Mouse (Mus musculus): Measurements from ENCODE around the gene Usp9x.

Gene Usp9x

DNA sequence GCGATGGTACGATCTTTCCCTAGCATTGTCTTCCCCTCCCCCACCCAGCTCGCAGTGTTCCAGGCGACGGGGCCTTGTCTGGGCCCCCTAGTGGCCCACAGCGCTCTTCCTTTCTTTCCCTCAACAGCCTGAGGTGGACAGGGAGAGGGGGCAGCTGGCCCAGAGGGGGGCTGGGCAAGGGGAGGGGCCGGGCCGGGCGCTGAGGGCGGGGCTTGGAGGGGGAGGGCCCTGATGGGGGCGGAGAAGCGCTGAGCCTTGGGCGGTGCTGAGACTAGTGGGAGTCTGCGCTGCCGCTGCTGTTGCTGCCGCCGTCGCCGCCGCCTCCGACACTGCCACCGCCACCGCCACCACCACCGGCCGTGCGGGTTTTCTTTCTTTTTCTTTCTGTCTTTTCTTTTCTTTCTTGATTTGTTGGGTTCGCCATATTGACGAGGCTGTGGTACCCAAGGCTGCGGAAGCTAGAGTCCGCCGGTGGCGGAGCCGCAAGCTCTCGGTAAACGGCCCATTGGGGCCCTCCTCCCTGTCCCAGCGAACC is at the start of gene Usp9x:
Gene Usp9x (plus strand): TSS at position 258 of the 535 bp plus-strand sequence.
- in situ Hi-C loops (cut with MboI; ENCODE audit: low pct_unique_long_range_greater_than_20kb in 1 of 2, low sequenced_read_pairs in 2 of 2, unreplicated experiment in 1 of 2) = loop anchor here (5.0 to 10.0 kb wide), 2 partner anchors 144 to 147 kb away; no protein-coding TSS in a partner anchor

DNA sequence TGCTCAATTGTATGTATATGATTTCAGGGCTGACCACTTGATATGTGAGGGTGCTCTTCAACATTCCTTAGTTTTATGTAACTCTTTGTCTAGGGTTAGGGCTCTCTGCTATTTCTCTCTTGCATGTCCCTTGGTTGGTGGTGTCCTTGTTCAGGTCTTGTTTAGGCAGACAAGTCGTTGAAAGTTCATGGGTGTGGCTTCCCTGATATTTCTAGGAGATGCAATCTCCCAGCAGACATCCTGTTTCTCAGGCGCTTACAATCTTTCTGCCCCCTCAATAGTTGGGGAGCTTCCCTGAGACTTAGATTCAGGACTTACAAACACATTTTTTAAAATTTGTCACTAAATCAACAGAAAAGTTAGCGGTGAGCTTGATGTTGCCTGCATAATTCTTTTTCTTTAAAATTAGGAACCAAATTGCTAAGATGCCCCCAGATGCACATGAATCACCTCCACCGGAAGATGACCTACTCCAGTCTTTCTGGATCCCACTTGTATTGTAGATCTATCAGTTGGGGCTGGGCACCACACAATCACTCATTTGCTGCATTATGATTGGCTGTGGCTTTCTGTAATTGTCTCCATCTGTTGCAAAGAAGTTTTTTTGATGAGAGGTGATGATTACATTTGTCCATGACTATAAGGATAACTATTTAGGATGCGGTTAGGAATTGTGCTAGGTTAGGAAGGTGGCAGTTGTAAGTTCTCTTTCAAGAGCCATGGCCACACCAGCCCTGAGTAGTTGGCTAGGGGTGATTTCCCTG is 48.6 kb upstream of the Usp9x start:
- in situ Hi-C loops (cut with MboI; ENCODE audit: low pct_unique_long_range_greater_than_20kb in 1 of 2, low sequenced_read_pairs in 2 of 2, unreplicated experiment in 1 of 2) = no loop called here

DNA sequence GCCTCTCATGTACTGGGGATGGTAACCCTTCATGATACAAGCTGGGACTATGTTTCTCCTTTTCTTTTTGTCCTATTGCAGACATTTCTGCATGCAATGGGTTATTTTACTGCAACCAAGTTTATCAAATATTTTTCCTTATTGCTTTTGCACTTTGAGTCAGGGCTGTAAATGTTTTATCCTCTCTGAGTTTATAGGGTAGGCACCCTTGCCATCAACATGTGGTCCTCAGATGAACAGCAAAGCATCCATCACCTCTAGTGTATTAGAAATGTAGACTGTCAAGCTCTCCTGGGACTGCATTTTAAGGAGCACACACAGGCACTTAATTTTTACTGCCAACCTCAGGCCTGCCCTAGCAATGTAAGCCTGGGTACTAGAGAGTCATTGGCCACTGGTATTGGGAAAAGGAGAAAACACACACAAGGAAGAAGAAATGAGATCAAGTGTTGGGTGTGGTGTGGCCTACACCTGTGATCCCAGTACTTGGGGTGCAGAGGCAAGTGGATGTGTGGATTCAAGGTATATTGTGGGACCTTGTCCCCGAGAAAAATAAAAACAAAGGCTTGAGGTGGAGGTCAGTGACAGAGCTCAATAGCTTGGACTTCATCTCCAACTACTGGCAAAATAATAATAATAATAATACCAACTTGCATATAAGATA is 46.6 kb upstream of the Usp9x start:
- in situ Hi-C loops (cut with MboI; ENCODE audit: low pct_unique_long_range_greater_than_20kb in 1 of 2, low sequenced_read_pairs in 2 of 2, unreplicated experiment in 1 of 2) = no loop called here

DNA sequence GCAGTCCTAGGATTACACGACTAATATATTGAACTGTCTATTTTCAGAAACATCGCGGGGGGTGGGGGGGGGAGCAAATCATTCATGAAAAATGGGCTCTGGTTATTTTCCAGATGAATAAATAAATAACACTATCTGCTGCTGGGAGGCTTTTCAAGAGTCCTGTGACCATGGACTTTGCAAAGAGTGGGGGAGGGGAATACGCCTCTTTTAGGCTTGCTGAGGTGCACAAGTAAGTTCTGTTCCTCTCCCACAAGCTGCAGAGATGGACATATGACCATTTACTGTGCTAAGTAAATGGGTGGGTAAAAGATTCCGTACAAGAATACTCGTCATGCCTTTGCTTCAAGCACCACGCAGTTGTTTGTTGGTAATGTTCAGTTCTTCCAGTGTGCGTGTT is 46.0 kb upstream of the Usp9x start:
- in situ Hi-C loops (cut with MboI; ENCODE audit: low pct_unique_long_range_greater_than_20kb in 1 of 2, low sequenced_read_pairs in 2 of 2, unreplicated experiment in 1 of 2) = no loop called here

DNA sequence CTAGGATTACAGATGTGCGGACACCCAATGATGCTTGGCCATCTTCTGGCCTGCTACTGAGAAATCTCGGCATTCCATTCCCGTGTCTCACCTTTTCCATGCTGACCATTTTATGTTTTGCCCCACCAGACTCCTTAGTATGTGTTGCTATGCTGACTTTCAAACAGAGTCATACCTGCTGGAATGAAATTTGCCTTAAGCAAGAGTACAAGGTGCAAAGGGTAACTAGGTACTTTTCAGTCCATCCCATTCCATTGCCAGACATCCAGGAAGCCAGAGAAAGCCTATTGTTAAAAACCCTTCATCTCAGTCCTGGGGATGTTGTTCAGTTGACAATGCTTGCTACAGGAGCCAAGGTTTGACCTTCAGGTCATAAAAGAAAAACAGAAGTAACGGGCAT is 43.1 kb upstream of the Usp9x start:
- in situ Hi-C loops (cut with MboI; ENCODE audit: low pct_unique_long_range_greater_than_20kb in 1 of 2, low sequenced_read_pairs in 2 of 2, unreplicated experiment in 1 of 2) = no loop called here

DNA sequence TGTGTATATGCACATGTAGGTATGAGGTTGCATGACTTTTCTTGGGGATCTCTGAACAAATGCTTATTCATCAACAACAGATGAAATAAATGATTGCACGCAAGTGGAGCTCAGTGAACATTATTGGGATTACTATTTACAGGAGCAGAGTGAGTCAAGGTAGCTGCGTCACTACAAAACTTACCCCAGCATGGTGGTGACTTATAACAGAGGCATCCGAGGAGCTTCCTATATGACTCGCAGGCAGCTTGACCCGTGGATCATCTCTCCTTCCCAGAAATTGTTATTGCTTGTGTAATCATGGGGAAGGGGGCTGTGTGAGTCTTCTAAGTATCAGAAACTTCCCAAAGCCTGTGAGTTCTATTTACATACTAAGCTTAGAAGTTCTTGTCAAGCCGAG is 41.3 kb upstream of the Usp9x start:
- in situ Hi-C loops (cut with MboI; ENCODE audit: low pct_unique_long_range_greater_than_20kb in 1 of 2, low sequenced_read_pairs in 2 of 2, unreplicated experiment in 1 of 2) = loop anchor here in 1 of 2 experiments (10.0 kb wide), 1 partner anchor 105 kb away; no protein-coding TSS in a partner anchor

DNA sequence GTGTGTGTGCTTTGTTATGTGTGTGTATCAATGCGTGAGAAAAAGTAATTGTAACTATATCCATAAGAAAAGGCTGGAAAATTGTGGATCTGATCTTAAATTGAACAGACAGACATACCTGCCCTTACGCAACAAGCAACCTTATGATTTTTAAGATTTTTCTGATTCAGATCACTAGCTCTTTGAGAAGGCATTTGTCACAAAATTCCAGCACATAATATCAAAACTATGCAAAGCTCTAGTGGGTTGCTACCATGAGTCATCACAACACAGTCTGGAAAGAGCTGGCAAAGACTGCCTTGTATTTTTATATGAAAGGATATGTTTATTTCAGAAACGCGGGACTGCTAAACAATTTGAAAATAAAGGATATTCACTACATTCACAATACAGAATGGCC is 34.2 kb upstream of the Usp9x start:
- in situ Hi-C loops (cut with MboI; ENCODE audit: low pct_unique_long_range_greater_than_20kb in 1 of 2, low sequenced_read_pairs in 2 of 2, unreplicated experiment in 1 of 2) = loop anchor here in 1 of 2 experiments (10.0 kb wide), 1 partner anchor 112 kb away; no protein-coding TSS in a partner anchor

DNA sequence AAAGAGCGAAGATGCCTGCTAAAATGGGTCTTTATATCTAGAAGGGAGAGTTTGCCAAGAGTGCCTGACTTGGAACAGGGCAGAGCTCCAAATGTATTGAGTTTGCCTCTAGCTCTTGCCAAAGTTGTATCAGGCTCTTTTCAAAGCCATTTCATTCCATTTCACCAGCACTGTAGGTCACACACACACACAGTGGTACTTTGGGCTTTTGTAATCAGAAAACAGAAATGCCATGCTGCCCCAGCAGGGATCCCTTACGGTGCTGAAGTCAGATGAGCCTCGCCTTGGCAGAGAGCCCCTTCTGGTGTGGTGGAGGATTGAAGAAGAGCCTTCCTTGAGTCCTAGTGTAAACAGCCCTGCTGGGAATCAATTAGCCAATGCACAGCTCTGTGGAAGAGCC is 32.1 kb upstream of the Usp9x start:
- in situ Hi-C loops (cut with MboI; ENCODE audit: low pct_unique_long_range_greater_than_20kb in 1 of 2, low sequenced_read_pairs in 2 of 2, unreplicated experiment in 1 of 2) = loop anchor here in 1 of 2 experiments (10.0 kb wide), 1 partner anchor 114 kb away; no protein-coding TSS in a partner anchor

DNA sequence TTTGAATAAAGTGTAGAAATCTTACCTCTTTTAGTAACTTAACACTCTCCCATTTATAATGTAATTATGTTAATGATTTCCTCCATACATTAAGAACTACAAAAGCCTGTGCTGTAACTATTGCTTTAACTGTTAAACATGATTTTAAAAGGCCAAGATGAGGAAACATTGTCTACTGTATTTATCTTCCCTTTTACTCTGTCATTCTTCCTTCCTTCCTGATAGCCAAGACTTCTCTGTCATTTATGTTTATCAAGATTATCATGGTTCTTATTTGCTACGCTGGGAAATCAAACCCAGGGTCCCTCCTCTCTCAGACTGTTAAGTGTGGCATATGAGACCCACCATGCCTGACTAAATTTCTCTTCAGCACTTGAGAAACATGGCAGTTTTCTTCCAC is 30.9 kb upstream of the Usp9x start:
- in situ Hi-C loops (cut with MboI; ENCODE audit: low pct_unique_long_range_greater_than_20kb in 1 of 2, low sequenced_read_pairs in 2 of 2, unreplicated experiment in 1 of 2) = no loop called here

DNA sequence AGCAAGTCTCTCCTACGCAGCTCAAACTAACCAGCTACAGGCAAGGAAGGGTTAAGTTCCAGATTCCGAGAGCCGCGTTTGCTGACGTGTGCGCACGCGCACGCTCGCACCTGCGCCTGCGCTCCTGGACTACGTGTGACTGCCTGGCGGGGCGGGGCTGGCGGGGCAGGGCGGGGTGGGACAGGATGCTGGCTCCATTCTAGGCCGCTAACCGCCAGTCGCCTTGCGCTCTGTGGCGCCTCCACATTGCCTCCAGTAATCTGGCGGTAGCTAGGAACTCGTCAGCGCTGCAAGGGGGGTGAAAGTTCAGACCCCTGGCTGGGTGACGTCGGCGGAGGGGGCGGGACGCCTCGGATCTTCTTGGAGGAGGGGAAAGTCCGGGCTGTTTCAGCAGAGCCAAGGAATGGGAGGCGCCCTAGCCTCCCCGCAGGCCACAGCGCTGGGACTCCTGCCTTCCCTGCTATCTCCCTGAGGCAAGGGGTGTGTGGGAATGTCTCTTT is 29.6 kb upstream of the Usp9x start:
- in situ Hi-C loops (cut with MboI; ENCODE audit: low pct_unique_long_range_greater_than_20kb in 1 of 2, low sequenced_read_pairs in 2 of 2, unreplicated experiment in 1 of 2) = no loop called here

DNA sequence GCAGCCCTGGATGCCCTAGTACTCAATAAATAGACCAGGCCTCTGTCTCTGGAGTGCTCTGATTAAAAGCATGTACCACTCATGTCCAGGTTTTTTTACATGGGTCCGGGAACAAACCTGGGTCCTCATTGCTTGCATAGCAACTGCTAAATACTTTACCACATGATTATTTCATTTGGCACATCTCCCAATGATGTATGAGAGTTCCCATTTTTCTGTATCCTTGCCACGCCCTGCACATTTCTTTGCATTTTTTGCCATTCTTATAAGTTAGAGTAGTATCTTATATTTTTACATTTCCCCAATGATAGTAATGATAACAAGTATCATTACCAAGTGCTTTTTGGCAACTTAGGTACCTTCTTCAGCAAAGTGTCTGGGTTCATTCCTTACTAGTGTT is 27.5 kb upstream of the Usp9x start:
- in situ Hi-C loops (cut with MboI; ENCODE audit: low pct_unique_long_range_greater_than_20kb in 1 of 2, low sequenced_read_pairs in 2 of 2, unreplicated experiment in 1 of 2) = no loop called here

DNA sequence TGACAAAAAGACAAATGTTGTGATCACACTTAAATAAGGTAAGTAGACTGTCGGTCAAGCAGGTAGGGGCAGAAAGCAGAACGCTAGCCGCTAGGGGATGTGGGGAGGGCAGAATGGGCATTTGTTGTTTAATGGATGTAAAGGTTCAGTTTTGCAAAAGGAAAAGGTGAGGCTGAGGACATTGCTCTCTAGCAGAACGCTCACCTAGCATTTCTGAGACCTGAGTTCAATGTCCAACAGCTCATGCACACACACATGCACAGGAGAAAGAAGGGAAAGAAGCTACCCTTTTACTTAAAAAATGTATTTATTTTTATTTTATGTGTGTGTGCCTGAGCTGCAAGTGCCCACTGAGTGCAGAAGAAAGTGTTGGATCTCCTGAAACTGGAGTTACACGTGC is 26.6 kb upstream of the Usp9x start:
- in situ Hi-C loops (cut with MboI; ENCODE audit: low pct_unique_long_range_greater_than_20kb in 1 of 2, low sequenced_read_pairs in 2 of 2, unreplicated experiment in 1 of 2) = no loop called here

DNA sequence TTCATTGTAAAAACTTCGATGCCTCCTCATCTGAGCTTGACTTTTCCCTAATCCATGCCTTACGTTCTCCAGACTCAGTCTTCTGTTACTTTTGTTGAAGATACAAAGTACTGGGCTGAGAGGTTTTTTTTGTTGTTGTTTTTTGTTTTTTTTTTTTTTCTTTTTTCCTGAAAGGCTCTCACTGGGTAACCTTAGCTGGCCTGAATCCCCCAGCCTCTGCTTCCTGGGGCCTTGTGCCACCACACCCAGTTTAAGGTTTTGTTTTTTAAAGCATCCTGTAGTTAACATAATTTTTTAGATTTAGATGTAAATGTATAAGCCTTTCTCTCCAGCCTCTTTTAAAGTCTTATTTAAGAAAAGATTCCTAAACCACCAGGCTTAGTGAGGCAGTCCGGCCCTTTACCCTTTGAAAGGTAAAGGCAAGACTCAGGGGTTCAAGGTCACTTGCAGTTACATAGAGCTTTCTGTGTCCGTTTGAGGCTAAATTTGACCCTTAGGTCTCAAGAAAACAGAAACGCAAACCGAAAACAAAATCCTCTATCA is 24.3 kb upstream of the Usp9x start:
- in situ Hi-C loops (cut with MboI; ENCODE audit: low pct_unique_long_range_greater_than_20kb in 1 of 2, low sequenced_read_pairs in 2 of 2, unreplicated experiment in 1 of 2) = no loop called here

DNA sequence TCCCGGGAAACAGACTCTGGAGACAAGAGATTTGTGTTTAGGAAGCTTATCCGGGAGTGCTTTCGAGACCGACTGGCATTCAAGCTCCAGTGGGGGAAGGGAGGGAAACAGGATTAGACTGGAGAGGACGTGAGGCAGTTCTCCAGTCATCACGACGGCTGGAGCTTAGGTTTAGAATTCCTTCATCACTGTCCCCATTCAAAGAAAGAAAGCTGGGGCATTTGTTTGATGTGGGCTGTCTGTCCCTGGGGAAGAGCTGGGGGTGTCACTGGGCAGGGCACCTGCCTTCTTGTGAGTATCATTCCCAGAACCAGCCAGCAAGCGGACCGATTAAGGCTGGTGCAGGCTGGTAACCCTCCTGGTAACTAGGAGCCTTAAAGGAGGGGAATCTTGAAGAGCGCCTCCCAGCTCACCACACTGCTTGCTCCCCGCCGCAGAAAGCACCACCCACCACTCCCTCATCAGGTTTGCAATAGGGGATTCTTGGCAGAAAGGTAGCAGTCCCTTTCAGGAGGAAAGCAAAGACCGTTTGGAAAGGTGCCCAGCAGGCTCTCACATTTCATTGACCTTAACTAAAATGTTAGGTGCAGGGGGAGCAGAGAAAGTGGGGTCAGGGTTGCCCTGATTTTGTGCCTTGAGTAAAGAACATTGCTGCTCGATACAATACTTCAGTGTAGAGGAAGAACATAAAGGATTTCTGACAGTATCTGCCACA is 23.5 kb upstream of the Usp9x start:
- in situ Hi-C loops (cut with MboI; ENCODE audit: low pct_unique_long_range_greater_than_20kb in 1 of 2, low sequenced_read_pairs in 2 of 2, unreplicated experiment in 1 of 2) = no loop called here

DNA sequence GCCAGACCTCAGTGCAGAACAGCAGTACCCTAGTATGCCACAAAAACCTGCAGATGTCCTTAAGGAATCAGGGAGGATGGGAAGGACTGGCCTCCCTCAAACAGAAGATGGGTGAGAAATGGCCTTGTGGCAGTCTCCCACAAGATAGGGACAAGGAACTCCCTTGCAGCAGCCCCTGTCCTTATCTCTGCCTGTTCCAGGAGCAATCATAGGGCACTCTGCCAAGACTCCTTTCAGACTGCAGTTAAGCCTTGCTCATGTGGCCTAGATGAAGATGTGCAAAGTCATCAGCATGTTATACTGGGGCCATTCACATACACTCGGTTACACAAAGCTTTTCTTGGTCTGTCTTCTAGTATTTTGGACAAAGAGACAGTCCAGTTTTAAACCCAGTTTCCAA is 16.7 kb upstream of the Usp9x start:
- in situ Hi-C loops (cut with MboI; ENCODE audit: low pct_unique_long_range_greater_than_20kb in 1 of 2, low sequenced_read_pairs in 2 of 2, unreplicated experiment in 1 of 2) = no loop called here

DNA sequence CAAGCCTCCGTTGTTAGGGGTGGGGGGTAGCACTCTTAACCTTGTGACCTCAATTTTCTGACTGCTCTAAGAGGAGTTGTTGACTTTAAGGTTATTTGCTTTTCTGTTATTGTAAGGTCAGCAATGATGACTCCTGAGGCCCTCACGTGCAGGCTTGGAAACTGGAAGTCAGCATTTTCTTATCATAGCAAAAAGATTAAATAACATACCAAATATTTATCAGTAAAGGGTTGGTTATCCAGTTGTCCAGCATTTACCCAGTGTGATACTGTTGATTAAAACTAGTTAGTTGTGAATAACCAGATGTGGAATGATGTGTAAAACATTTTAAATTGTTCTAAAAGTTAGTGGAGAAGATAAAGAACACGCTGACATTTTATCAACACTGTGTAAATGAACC is 9.3 kb upstream of the Usp9x start:
- in situ Hi-C loops (cut with MboI; ENCODE audit: low pct_unique_long_range_greater_than_20kb in 1 of 2, low sequenced_read_pairs in 2 of 2, unreplicated experiment in 1 of 2) = no loop called here

DNA sequence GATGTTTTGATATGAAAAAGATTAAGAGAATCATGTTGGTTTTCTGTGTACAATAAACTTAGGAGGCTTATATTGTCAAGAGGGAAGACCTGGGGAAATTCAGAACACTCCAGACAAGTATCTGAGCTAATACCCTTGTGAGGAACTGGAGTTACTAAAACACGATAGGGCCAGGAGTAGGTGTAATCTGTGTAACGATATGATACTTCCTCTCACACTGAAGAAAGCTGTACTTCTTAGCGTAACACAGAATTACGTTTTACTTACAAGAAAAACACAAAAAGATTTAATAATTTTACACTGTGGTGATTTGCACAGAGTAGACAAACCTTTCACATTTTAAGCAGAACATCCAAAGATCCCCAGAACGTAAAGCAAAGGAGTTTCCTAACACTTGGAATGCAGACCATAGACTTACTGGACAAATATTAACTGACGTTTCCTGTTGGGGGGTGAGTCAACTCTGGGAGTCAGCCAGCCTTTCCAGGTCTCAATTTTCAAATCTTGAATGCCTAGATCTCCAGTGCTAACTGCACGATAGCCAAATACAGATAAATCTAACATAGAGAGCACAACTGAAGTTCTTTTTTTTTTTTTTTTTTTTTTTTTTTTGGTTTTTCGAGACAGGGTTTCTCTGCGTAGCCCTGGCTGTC is 6.9 kb upstream of the Usp9x start:
- in situ Hi-C loops (cut with MboI; ENCODE audit: low pct_unique_long_range_greater_than_20kb in 1 of 2, low sequenced_read_pairs in 2 of 2, unreplicated experiment in 1 of 2) = no loop called here

DNA sequence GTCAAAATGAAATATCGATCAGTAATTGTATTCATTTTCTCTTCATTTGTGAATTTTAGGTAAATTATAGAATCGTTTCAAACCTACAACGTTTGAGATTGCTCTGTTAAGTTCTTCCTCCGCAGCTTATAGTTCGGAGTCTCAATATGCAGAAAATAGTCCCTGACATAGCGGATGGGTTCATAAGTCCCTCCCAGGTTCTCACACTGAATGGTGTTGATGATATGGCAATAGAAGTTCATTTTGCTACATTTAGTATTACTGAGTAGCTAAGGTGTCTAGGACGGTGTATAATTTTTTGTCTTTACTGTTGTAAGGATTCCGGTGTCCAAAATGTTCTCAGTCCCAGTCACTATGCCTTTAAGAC is 1.1 kb upstream of the Usp9x start:
- in situ Hi-C loops (cut with MboI; ENCODE audit: low pct_unique_long_range_greater_than_20kb in 1 of 2, low sequenced_read_pairs in 2 of 2, unreplicated experiment in 1 of 2) = loop anchor here (5.0 to 10.0 kb wide), 2 partner anchors 143 to 145 kb away; no protein-coding TSS in a partner anchor
